Mouse (Mus musculus): Measurements from ENCODE around the gene Olfr557. TPM values are rescaled to one million over a fixed set of nuclear protein-coding genes. Genes with fewer than 3 reads are reported as not detected.

Olfr557 gene
- polyA plus RNA-seq, 1 experiment from 2014 or later, result not detected

GRCm38 (mm10) chr7:102737705-102738104 lies 42.0 kb downstream of the Olfr557 start:
- no peak for ATAC-seq
- no peaks in the 10 kb centered on the region for H3K36me3 ChIP-seq (ENCODE audit: insufficient read depth, low read length)
- WGBS, result 43% methylated on average over 2 of the region's 2 CpGs
- no peak for DNase-seq (ENCODE audit: low spot score)
- no peak overlapping the region for H3K27ac ChIP-seq (ENCODE audit: low read length)
- no peaks in the 10 kb centered on the region for H3K9me3 ChIP-seq (ENCODE audit: low read length)
- H3K27me3 ChIP-seq (replicated peaks; ENCODE audit: insufficient read depth, low read length), result no peaks in the 10 kb centered on the region
- no peak overlapping the region for H3K4me3 ChIP-seq (ENCODE audit: low read depth, low read length)
- no peak overlapping the region for H3K9ac ChIP-seq (replicated peaks; ENCODE audit: low read depth)
- H3K4me1 ChIP-seq (ENCODE audit: insufficient read depth, low read depth, low read length), result no peaks in the 10 kb centered on the region
- TF ChIP-seq EP300 (IDR thresholded peaks at IDR 0.05), result no peak
- no peak for TF ChIP-seq CTCF (IDR thresholded peaks at IDR 0.05)
- no peak overlapping the region for H3K4me2 ChIP-seq (replicated peaks; ENCODE audit: low read depth, low read length)

Other genes with a start within 250 kb of the Olfr557 start
- gene Olfr543, start 214.2 kb upstream of the Olfr557 start, polyA plus RNA-seq (2015; fragmentation: Nextera tagmentation; extraction: Ambion mirVana), result not detected in 2 replicates
- not detected in 2 replicates for gene Olfr544, start 207.6 kb upstream of the Olfr557 start, polyA plus RNA-seq (2015; fragmentation: Nextera tagmentation; extraction: Ambion mirVana)
- not detected in 2 replicates for gene Olfr545, start 196.3 kb upstream of the Olfr557 start, polyA plus RNA-seq (2015; fragmentation: Nextera tagmentation; extraction: Ambion mirVana)
- not detected in 2 replicates for gene Olfr547, start 161.2 kb upstream of the Olfr557 start, polyA plus RNA-seq (2015; fragmentation: Nextera tagmentation; extraction: Ambion mirVana)
- gene Olfr548-ps1, start 155.0 kb upstream of the Olfr557 start, polyA plus RNA-seq (2015; fragmentation: Nextera tagmentation; extraction: Ambion mirVana), result not detected in 2 replicates
- not detected in 2 replicates for gene Olfr549, start 146.0 kb upstream of the Olfr557 start, polyA plus RNA-seq (2015; fragmentation: Nextera tagmentation; extraction: Ambion mirVana)
- gene Trim21, start 130.4 kb upstream of the Olfr557 start, polyA plus RNA-seq (2015; fragmentation: Nextera tagmentation; extraction: Ambion mirVana), result 0.76 and 0.80 TPM in 2 replicates
- gene Olfr550, start 124.5 kb upstream of the Olfr557 start, polyA plus RNA-seq (2015; fragmentation: Nextera tagmentation; extraction: Ambion mirVana), result 0.21 TPM in 2 replicates
- gene Olfr551, start 104.0 kb upstream of the Olfr557 start, polyA plus RNA-seq (2015; fragmentation: Nextera tagmentation; extraction: Ambion mirVana), result not detected in 2 replicates
- not detected in 2 replicates for gene Olfr552, start 98.1 kb upstream of the Olfr557 start, polyA plus RNA-seq (2015; fragmentation: Nextera tagmentation; extraction: Ambion mirVana)
- not detected in 2 replicates for gene Olfr553, start 77.7 kb upstream of the Olfr557 start, polyA plus RNA-seq (2015; fragmentation: Nextera tagmentation; extraction: Ambion mirVana)
- not detected in 2 replicates for gene Olfr554, start 57.5 kb upstream of the Olfr557 start, polyA plus RNA-seq (2015; fragmentation: Nextera tagmentation; extraction: Ambion mirVana)
- gene Olfr555, start 37.1 kb upstream of the Olfr557 start, polyA plus RNA-seq (2015; fragmentation: Nextera tagmentation; extraction: Ambion mirVana), result not detected in 2 replicates
- not detected in 2 replicates for gene Olfr556, start 31.0 kb upstream of the Olfr557 start, polyA plus RNA-seq (2015; fragmentation: Nextera tagmentation; extraction: Ambion mirVana)
- gene Trim68, start 8.6 kb upstream of the Olfr557 start, polyA plus RNA-seq (2015; fragmentation: Nextera tagmentation; extraction: Ambion mirVana), result 11.6 and 13.2 TPM in 2 replicates
- 0.13 and 0.16 TPM in 2 replicates for gene Olfr558, start 6.3 kb downstream of the Olfr557 start, polyA plus RNA-seq (2015; fragmentation: Nextera tagmentation; extraction: Ambion mirVana)
- gene Olfr33, start 23.2 kb downstream of the Olfr557 start, polyA plus RNA-seq (2015; fragmentation: Nextera tagmentation; extraction: Ambion mirVana), result not detected in 2 replicates
- not detected in 2 replicates for gene Olfr559, start 31.6 kb downstream of the Olfr557 start, polyA plus RNA-seq (2015; fragmentation: Nextera tagmentation; extraction: Ambion mirVana)
- not detected in 2 replicates for gene Olfr560, start 63.5 kb downstream of the Olfr557 start, polyA plus RNA-seq (2015; fragmentation: Nextera tagmentation; extraction: Ambion mirVana)
- 0.04 and 0.12 TPM in 2 replicates for gene Olfr78, start 63.6 kb downstream of the Olfr557 start, polyA plus RNA-seq (2015; fragmentation: Nextera tagmentation; extraction: Ambion mirVana)
- gene Olfr561, start 75.3 kb downstream of the Olfr557 start, polyA plus RNA-seq (2015; fragmentation: Nextera tagmentation; extraction: Ambion mirVana), result not detected in 2 replicates
- not detected in 2 replicates for gene Olfr564, start 107.6 kb downstream of the Olfr557 start, polyA plus RNA-seq (2015; fragmentation: Nextera tagmentation; extraction: Ambion mirVana)
- gene Olfr566, start 162.9 kb downstream of the Olfr557 start, polyA plus RNA-seq (2015; fragmentation: Nextera tagmentation; extraction: Ambion mirVana), result not detected in 2 replicates
- not detected in 2 replicates for gene Olfr568, start 181.2 kb downstream of the Olfr557 start, polyA plus RNA-seq (2015; fragmentation: Nextera tagmentation; extraction: Ambion mirVana)
- not detected in 2 replicates for gene Olfr569, start 195.0 kb downstream of the Olfr557 start, polyA plus RNA-seq (2015; fragmentation: Nextera tagmentation; extraction: Ambion mirVana)
- gene Olfr570, start 198.7 kb downstream of the Olfr557 start, polyA plus RNA-seq (2015; fragmentation: Nextera tagmentation; extraction: Ambion mirVana), result not detected in 2 replicates
- not detected in 2 replicates for gene Olfr571, start 221.6 kb downstream of the Olfr557 start, polyA plus RNA-seq (2015; fragmentation: Nextera tagmentation; extraction: Ambion mirVana)
- gene Olfr572, start 228.5 kb downstream of the Olfr557 start, polyA plus RNA-seq (2015; fragmentation: Nextera tagmentation; extraction: Ambion mirVana), result not detected in 2 replicates
- not detected in 2 replicates for gene Olfr573-ps1, start 246.7 kb downstream of the Olfr557 start, polyA plus RNA-seq (2015; fragmentation: Nextera tagmentation; extraction: Ambion mirVana)